Mouse (Mus musculus): Measurements from ENCODE around the gene Zc2hc1b. TPM values are rescaled to one million over a fixed set of nuclear protein-coding genes. Genes with fewer than 3 reads are reported as not detected.
A peak's percentile ranks its signal among the peaks of the same experiment; 100 is the strongest.
"Not testable (repeated sequence)": the region's sequence is repeated elsewhere in the genome, so short reads cannot be mapped to it uniquely, and the experiment has no call there.

Gene Zc2hc1b
- not detected for total RNA-seq (2021)
- long read RNA-seq, experiment 1: 0 reads
- long read RNA-seq, experiment 2: 0 reads

- no peak for DNase-seq
Observed at GRCm38 (mm10) chr10:13177973-13178624, at the start of gene Zc2hc1b. Gene Zc2hc1b, minus strand, starts transcription at chr10:13178023.

- DNase-seq: no peak
Observed at GRCm38 (mm10) chr10:13225377-13226063, 47.7 kb upstream of the Zc2hc1b start.

- no peak for DNase-seq
Observed at GRCm38 (mm10) chr10:13222135-13222534, 44.3 kb upstream of the Zc2hc1b start.

- DNase-seq: no peak
Observed at GRCm38 (mm10) chr10:13220061-13220460, 42.2 kb upstream of the Zc2hc1b start.

- no peak for DNase-seq
Observed at GRCm38 (mm10) chr10:13213956-13214355, 36.1 kb upstream of the Zc2hc1b start.

GRCm38 (mm10) chr10:13212829-13213228, 35.0 kb upstream of the Zc2hc1b start:
- no peak for DNase-seq

- no peak for DNase-seq
Observed at GRCm38 (mm10) chr10:13212326-13212725, 34.5 kb upstream of the Zc2hc1b start.

GRCm38 (mm10) chr10:13209930-13210637, 32.3 kb upstream of the Zc2hc1b start:
- no peak for DNase-seq

- no peak for DNase-seq
Observed at GRCm38 (mm10) chr10:13209506-13209905, 31.7 kb upstream of the Zc2hc1b start.

- no peak for DNase-seq
Observed at GRCm38 (mm10) chr10:13209061-13209460, 31.2 kb upstream of the Zc2hc1b start.

GRCm38 (mm10) chr10:13201741-13202293, 24.0 kb upstream of the Zc2hc1b start:
- no peak for DNase-seq

GRCm38 (mm10) chr10:13200862-13201261, 23.0 kb upstream of the Zc2hc1b start:
- no peak for DNase-seq

- no peak for DNase-seq
Observed at GRCm38 (mm10) chr10:13199234-13199633, 21.4 kb upstream of the Zc2hc1b start.

- no peak for DNase-seq
Observed at GRCm38 (mm10) chr10:13196872-13197507, 19.2 kb upstream of the Zc2hc1b start.

- not testable (repeated sequence) for DNase-seq
Observed at GRCm38 (mm10) chr10:13193496-13193895, 15.7 kb upstream of the Zc2hc1b start.

GRCm38 (mm10) chr10:13192731-13193351, 15.0 kb upstream of the Zc2hc1b start, which contains the start of gene Ltv1:
Gene Ltv1, minus strand, starts transcription at chr10:13193168.
- peak; percentile 94 for DNase-seq

- no peak for DNase-seq
Observed at GRCm38 (mm10) chr10:13189881-13190280, 12.1 kb upstream of the Zc2hc1b start.

GRCm38 (mm10) chr10:13186754-13187153, 8.9 kb upstream of the Zc2hc1b start:
- DNase-seq: no peak

- no peak for DNase-seq
Observed at GRCm38 (mm10) chr10:13184170-13184766, 6.4 kb upstream of the Zc2hc1b start.

- no peak for DNase-seq
Observed at GRCm38 (mm10) chr10:13180211-13180610, 2.4 kb upstream of the Zc2hc1b start.

GRCm38 (mm10) chr10:13175866-13176265, 2.0 kb downstream of the Zc2hc1b start:
- no peak for DNase-seq
